Mouse (Mus musculus): ENCODE results near the gene P2rx7.

DNA sequence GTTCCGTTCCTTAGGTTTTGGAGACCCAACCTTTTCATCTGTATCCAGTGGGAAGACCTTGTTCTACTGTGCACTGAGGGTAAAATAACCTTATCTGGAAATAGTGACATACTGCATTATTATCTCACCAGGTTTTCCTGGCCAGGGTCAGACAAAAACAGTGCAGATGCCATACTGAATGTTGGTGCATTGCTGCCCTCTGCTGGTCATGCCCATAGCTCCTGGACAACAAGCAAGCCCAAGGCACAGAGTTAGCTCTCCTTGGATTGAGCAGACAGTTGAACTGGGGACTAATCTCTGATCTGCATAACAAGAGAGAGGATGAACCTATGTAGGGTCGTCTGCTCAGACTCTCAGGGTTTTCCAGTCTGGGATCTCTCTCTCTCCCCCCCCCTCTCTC is 16.5 kb upstream of the P2rx7 start:
- peak; percentile 99 for TF ChIP-seq CTCF (IDR thresholded peaks at IDR 0.05; ENCODE audit: insufficient read depth, low read length)
- TF ChIP-seq POLR2A (IDR thresholded peaks at IDR 0.05; ENCODE audit: borderline replicate concordance, extremely low read depth, low read depth, low read length), result no peak
